Mouse (Mus musculus) kidney, postnatal 14 days (tissue): ENCODE measurements around the gene Acad12.

Experiments
- DNase-seq: peaks from one replicate; pipeline ENCODE4 v3.0.0; 2022; ENCODE audit warnings: mixed read lengths

Acad12 gene

GRCm38 (mm10) chr5:121581945-121582344 lies 36.8 kb downstream of the Acad12 start:
- no peak for DNase-seq

GRCm38 (mm10) chr5:121576927-121577488 lies 41.7 kb downstream of the Acad12 start:
- no peak for DNase-seq

DNA sequence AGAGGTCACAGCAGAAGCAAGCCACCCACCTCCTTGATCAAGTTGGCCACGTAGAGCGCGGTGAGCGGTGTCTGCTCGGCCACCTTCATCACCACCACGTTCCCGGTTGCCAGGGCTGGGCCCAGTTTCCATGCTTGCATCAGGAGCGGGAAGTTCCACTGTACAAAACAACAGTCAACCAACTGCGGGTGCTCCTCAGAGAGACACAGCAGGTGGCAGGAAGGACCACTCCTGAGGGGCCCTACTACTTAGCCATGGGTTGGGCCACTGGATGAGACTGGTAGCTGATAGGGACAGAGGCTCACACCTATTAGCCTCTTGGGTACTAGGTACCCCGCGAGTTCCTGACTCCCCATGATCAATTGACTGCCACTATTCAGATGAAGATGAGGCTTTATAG lies 42.9 kb downstream of the Acad12 start:
- no peak for DNase-seq

GRCm38 (mm10) chr5:121574145-121574544 lies 44.6 kb downstream of the Acad12 start:
- DNase-seq = no peak

DNA sequence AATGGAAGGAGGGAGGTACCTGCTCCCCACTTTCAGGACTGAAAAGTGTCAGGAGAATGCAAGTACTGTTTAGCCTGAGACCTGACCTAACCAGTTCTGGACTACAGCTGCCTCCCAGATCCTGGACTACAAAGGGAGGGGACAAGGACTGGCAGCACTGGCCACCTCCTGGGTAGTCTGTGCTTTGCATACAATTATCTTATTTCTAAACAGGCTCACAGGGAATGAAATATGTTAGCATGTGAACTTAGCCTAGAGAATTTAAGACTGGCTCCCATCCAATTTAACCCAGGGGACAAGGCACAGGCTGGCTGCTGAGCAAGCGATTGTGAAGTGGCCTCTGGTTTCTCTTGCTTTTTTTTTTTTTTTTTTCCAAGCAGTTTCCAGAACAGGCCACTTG lies 48.0 kb downstream of the Acad12 start:
- DNase-seq = no peak

DNA sequence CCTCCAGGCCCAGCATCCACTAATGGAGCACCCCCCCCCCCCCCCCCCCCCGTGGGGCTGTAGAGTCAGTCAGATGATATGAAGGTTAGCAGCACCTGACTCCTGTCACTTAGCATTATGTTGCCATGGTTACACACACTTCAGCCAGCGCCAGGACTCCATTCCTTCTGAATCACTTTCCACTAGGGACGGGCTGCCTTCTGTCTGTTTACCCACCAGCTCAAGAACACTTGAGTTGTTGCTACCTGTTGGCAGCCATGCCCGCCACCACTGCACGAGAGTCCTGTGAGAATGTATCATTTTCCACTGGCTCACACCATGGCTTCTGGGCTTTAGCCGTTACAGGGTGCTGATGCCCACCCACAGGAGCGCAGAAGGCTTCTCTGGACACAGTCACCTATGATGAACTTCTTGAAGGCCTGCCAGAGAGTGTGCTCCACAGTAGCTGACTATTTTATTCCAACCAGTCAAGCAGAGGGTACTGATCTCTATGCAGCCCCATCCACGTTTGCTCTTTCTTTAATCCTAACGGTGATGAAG lies 48.8 kb downstream of the Acad12 start:
- no peak for DNase-seq

- DNase-seq = peak; percentile 68
These were observed 52.6 kb downstream of the Acad12 start for GRCm38 (mm10) chr5:121566035-121566681.

GRCm38 (mm10) chr5:121564468-121564895 lies 54.3 kb downstream of the Acad12 start:
- DNase-seq = peak; percentile 91

- DNase-seq = no peak
These were observed 56.3 kb downstream of the Acad12 start for GRCm38 (mm10) chr5:121562436-121562835.

DNA sequence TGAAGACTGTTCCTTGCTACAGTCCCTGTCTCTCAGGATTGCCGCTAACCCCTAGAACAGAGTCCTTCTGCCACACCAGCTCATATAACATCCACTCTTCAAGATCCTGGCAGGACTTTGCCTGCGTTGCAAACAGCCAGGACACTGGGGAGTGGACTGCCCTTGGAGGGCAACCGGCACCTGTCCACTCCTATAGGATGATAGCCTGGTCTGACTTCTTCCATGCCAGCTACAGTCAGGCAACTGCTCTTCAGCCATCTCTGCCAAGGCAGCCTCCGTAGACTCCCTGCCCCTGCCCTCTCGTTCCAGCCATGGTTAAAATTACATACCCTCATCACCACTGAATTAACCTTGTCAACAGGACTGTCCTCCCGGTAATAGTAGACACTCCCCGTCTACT lies 69.5 kb downstream of the Acad12 start:
- no peak for DNase-seq

GRCm38 (mm10) chr5:121547084-121547483 lies 71.7 kb downstream of the Acad12 start:
- DNase-seq = no peak
